Mouse (Mus musculus): ENCODE results near the gene Hgfac.

- no peak for TF ChIP-seq POLR2A (IDR thresholded peaks at IDR 0.05; ENCODE audit: insufficient read depth, low read length)
- TF ChIP-seq CTCF (IDR thresholded peaks at IDR 0.05; ENCODE audit: low read depth, low read length), result no peak
- TF ChIP-seq EP300 (IDR thresholded peaks at IDR 0.05; ENCODE audit: insufficient read depth, low read depth, low read length), result no peak
Observed at GRCm38 (mm10) chr5:35079101-35079500, 37.8 kb downstream of the Hgfac start.

Data from ES-Bruce4 (cell line).